Mouse (Mus musculus): ENCODE results near the gene Prpsap1.
"Not testable (repeated sequence)": the region's sequence is repeated elsewhere in the genome, so short reads cannot be mapped to it uniquely, and the experiment has no call there.

Prpsap1 gene

GRCm38 (mm10) chr11:116429862-116430613 is 64.0 kb downstream of the Prpsap1 start:
- DNase-seq (ENCODE audit: low spot score) = no peak

- no peak for DNase-seq (ENCODE audit: low spot score)
These were observed 64.8 kb downstream of the Prpsap1 start for GRCm38 (mm10) chr11:116428872-116429859.

- DNase-seq (ENCODE audit: low spot score) = no peak
These were observed 67.0 kb downstream of the Prpsap1 start for GRCm38 (mm10) chr11:116426852-116427575.

GRCm38 (mm10) chr11:116426328-116426727 is 67.7 kb downstream of the Prpsap1 start:
- DNase-seq (ENCODE audit: low spot score) = not testable (repeated sequence)

GRCm38 (mm10) chr11:116424621-116425407 is 69.2 kb downstream of the Prpsap1 start:
- DNase-seq (ENCODE audit: low spot score) = no peak

GRCm38 (mm10) chr11:116423782-116424620 is 70.0 kb downstream of the Prpsap1 start:
- no peak for DNase-seq (ENCODE audit: low spot score)

GRCm38 (mm10) chr11:116423214-116423613 is 70.8 kb downstream of the Prpsap1 start:
- DNase-seq (ENCODE audit: low spot score) = no peak

- no peak for DNase-seq (ENCODE audit: low spot score)
These were observed 71.4 kb downstream of the Prpsap1 start for GRCm38 (mm10) chr11:116422562-116422961.

GRCm38 (mm10) chr11:116421102-116421501 is 72.9 kb downstream of the Prpsap1 start:
- no peak for DNase-seq (ENCODE audit: low spot score)
